Mouse (Mus musculus): Measurements from ENCODE around the gene Vps37b.
A peak's percentile ranks its signal among the peaks of the same experiment; 100 is the strongest.

The Vps37b gene

GRCm38 (mm10) chr5:123978131-123978530, 53.9 kb downstream of the Vps37b start:
- DNase-seq: no peak

DNA sequence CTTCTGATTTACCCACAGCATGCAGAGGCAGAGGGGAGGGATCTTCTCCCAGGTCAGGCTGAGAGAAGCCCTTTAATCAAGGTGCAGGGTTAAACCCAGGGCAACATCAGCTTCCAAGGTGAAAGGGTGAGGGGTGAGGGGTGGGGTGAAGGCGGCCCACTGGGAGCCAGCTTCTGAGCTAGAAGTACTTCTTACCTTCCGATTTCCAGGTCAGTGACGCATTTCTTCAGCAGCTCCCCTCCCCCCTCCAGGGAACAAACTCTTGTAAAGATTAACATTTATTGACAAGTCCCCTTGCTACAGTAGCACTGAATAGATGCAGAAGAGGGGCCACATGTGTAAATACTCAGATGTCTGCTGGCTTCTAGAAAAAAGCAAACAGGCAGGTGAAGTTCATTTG, 54.8 kb downstream of the Vps37b start:
- no peak for DNase-seq

- no peak for DNase-seq
Measured at GRCm38 (mm10) chr5:123975668-123976180, 56.3 kb downstream of the Vps37b start.

GRCm38 (mm10) chr5:123974616-123975111, 57.4 kb downstream of the Vps37b start:
- DNase-seq: no peak

- peak in 1 of 2 experiments; percentile 35 for DNase-seq
Measured at GRCm38 (mm10) chr5:123974179-123974485, 57.9 kb downstream of the Vps37b start.

GRCm38 (mm10) chr5:123973299-123974178, 58.5 kb downstream of the Vps37b start, which contains the start of gene Hip1r:
TSS of gene Hip1r (plus strand) at chr5:123973628.
- DNase-seq: peak; percentile 74 to 85

DNA sequence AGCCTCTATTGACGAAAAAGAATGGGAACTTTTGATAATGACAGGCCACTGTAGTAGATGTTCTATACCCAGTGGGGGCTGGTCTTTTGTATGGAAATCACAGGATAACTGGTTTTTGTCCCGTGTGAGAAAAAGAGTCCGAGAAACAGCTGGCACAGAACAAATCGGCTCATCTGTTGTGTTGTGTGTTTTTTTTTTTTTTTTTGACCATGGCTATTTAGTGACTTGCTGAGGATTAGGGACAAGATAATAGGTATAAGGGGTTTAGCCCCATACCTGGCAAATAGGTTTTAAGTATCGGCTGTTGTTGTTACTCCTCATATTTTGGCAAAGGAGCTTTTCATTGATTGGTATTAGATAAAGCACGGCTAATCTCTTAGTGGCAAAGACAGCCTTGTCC, 59.6 kb downstream of the Vps37b start:
- no peak for DNase-seq

DNA sequence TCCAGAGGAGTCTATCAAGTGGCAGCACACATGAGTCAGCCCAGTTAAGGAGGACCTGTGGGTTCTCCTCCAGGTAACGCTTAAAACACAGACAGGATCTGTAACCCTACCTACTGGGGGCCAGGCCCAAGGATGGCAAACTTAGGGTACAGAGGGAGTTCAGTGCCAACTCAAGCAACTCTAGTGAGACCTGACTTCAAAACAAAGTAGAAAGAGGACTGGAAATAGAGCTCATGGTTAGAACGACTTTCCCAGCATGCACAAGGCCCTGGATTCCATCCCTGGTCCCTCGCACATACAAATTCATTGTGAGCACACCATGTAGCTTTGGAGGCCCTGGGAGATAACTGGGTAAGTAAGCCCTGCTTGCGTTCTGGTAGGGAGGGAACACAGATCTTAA, 61.5 kb downstream of the Vps37b start:
- DNase-seq: no peak

DNA sequence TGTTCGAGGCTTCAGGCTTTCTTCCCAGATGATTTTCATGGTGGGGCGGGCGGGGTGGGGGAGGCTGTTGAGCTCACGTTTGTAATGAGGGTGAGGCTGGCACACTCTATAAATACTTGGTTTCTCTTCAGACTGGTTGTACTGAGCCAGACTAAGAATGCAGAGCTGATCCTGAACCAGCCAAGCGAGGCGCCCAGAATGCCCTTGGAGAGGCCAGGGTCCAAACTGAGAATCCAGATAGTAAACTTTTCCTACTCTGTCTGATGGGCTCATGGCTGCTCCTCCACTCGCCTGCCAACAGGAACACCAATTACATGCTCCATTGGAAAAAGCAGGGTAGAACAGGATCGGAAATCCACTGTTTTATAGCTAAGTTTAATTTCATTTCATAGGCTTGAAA, 62.9 kb downstream of the Vps37b start:
- no peak for DNase-seq

- DNase-seq: no peak
Measured at GRCm38 (mm10) chr5:123968468-123968867, 63.6 kb downstream of the Vps37b start.

DNA sequence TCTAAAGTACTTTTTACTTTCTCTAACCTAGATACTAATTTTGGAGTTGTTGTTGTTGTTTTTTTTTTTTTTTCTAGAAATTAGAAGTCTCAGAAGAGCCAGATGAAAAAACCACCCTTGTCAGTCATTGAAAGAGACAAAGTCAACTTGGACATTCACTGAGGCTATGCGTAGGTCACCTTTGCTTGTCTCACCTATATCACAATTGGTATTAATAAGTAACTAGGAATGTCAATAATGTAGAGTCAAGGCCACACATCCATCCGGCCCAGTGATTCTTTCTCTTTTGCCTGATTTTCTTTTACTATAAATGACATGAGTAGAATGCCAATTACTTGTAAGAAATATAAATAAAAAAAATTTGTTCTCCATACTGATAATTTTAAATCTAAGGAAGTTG, 65.3 kb downstream of the Vps37b start:
- DNase-seq: no peak

GRCm38 (mm10) chr5:123964208-123964607, 67.9 kb downstream of the Vps37b start:
- DNase-seq: no peak

DNA sequence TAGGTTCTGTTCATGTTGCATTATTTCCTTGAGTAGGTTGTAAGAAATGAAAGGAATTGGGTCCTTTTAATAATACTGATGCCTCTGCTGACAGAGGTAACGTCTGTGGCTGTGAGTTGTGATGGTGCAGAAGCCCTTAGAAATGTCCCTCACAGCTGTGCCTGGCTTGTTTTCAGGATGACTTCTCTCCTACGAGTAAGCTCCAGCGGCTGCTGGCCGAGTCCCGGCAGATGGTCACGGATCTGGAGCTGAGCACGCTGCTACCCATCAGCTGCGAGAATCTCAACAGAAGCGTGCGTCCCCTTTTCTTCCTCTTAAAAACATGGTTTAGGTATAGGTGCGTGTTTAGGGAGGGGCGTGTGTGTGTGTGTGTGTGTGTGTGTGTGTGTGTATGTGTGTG, 71.0 kb downstream of the Vps37b start:
- no peak for DNase-seq

DNA sequence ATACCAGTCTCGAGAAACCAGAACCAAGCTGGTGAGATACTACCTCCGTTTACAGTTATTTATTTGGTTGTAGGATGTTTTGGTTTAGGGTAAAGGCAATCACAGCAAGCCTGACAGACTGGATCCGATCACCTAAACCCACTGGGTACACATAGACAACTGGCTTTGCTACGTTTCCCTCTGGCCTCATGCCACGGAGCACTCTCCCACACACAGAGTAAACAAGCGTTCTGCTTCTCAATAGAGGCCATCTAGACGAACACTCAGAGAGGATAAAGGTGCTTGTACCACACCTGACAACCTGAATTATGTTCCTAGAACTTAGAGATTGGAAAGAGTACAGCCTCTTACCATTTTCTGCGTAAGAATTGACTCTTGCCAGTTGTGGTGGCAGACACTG, 71.9 kb downstream of the Vps37b start:
- no peak for DNase-seq

GRCm38 (mm10) chr5:123959018-123959417, 73.1 kb downstream of the Vps37b start:
- no peak for DNase-seq

- DNase-seq: no peak
Measured at GRCm38 (mm10) chr5:123957213-123957612, 74.9 kb downstream of the Vps37b start.
